Mouse (Mus musculus) kidney, postnatal 0 days (tissue): ENCODE measurements around the gene Kcnf1. TPM values are rescaled to one million over a fixed set of nuclear protein-coding genes. Genes with fewer than 3 reads are reported as not detected.

ENCODE experiments used
- ATAC-seq: fragments of 200-750 bp; cut with Nextera tagmentation; replicated peaks from 2 replicates; pipeline ENCODE4 v1.8.0; 2017; ENCODE audit warnings: low read depth, moderate number of reproducible peaks, moderate TSS enrichment, moderate library complexity; ENCODE audit not compliant: low FRiP score
- DNase-seq: peaks from one replicate; pipeline ENCODE4 v3.0.0-alpha.2; 2016; ENCODE audit warnings: low spot score
- H3K27ac ChIP-seq: fragments of 300-500 bp; sonication (generic); 2 replicates; pipeline ENCODE4 v1.5.1; 2014; ENCODE audit warnings: mild to moderate bottlenecking
- H3K27me3 ChIP-seq: fragments of 300-500 bp; sonication (generic); 2 replicates; pipeline ENCODE4 v1.6.1; 2014; ENCODE audit warnings: low read length, mixed read lengths; ENCODE audit not compliant: insufficient read depth
- H3K36me3 ChIP-seq: fragments of 300-500 bp; sonication (generic); 2 replicates; pipeline ENCODE4 v1.6.1; 2014; ENCODE audit warnings: low read length, mixed read lengths; ENCODE audit not compliant: insufficient read depth
- H3K4me1 ChIP-seq: fragments of 300-500 bp; sonication (generic); replicated peaks from 2 replicates; pipeline ENCODE4 v1.6.1; 2014; ENCODE audit warnings: antibody characterized with exemption, low read length, mixed read lengths; ENCODE audit not compliant: insufficient read depth
- H3K4me2 ChIP-seq: fragments of 300-500 bp; sonication (generic); 2 replicates; pipeline ENCODE4 v1.6.1; 2014; ENCODE audit warnings: mild to moderate bottlenecking, low read length, moderate library complexity, mixed read lengths
- H3K4me3 ChIP-seq: fragments of 300-500 bp; sonication (generic); replicated peaks from 2 replicates; pipeline ENCODE4 v1.5.1; 2014; ENCODE audit warnings: low read depth, low read length
- H3K9ac ChIP-seq: fragments of 300-500 bp; sonication (generic); 2 replicates; pipeline ENCODE4 v1.6.1; 2014; ENCODE audit warnings: low read depth, low read length
- H3K9me3 ChIP-seq: fragments of 300-500 bp; sonication (generic); replicated peaks from 2 replicates; pipeline ENCODE4 v1.6.1; 2016; ENCODE audit warnings: low read length, inconsistent platforms, mixed read lengths
- CTCF ChIP-seq: IDR thresholded peaks from 2 replicates; pipeline ENCODE4 v1.5.1; 2016; ENCODE audit warnings: antibody characterized with exemption, low read depth, mild to moderate bottlenecking, moderate library complexity
- WGBS: fragments of 180-500 bp; shearing (Covaris S2); extraction: QIAGEN DNeasy Blood & Tissue Kit; methylation state at CpG from one replicate; pipeline ENCODE4 v1.1.7; 2014; 5-methylcytosine and 5-hydroxymethylcytosine counted together
- polyA plus RNA-seq: library from polyadenylated mRNA; unstranded; fragments of >200 nt; fragmentation: Nextera tagmentation; extraction: Ambion mirVana; gene quantifications from 2 replicates; pipeline ENCODE4 v1.2.1, GENCODE M21; 2015

The Kcnf1 gene
- polyA plus RNA-seq, 1 experiment from 2014 or later, result 0.95 TPM

GRCm38 (mm10) chr12:17215751-17216150 lies 39.1 kb upstream of the Kcnf1 start:
- ATAC-seq, result no peak

GRCm38 (mm10) chr12:17202492-17203322 lies 26.0 kb upstream of the Kcnf1 start:
- no peak overlapping the region for H3K27ac ChIP-seq
- no peaks in the 10 kb centered on the region for H3K4me1 ChIP-seq
- H3K4me3 ChIP-seq, result no peak overlapping the region
- no peaks in the 10 kb centered on the region for H3K36me3 ChIP-seq
- H3K9ac ChIP-seq, result no peak overlapping the region
- DNase-seq (no peak), ATAC-seq (no peak)
- no peak overlapping the region for H3K4me2 ChIP-seq
- H3K9me3 ChIP-seq, result no peaks in the 10 kb centered on the region
- 50% methylated on average over 13 of the region's 13 CpGs for WGBS
- H3K27me3 ChIP-seq, result no peaks in the 10 kb centered on the region
- peak; percentile 19; the same call in 1 of the 2 replicates for TF ChIP-seq CTCF

More at GRCm38 (mm10) chr12:17215751-17216150, 39.1 kb upstream of the Kcnf1 start:
- Histone ChIP-seq H3K4me3 (no peak overlapping the region), H3K9ac (no peak overlapping the region), H3K9me3 (no peaks in the 10 kb centered on the region), H3K27me3 (no peaks in the 10 kb centered on the region), H3K36me3 (no peaks in the 10 kb centered on the region), H3K4me2 (no peak overlapping the region), H3K4me1 (no peaks in the 10 kb centered on the region), H3K27ac (no peak overlapping the region)
- 90% methylated on average over 7 of the region's 7 CpGs for WGBS
- no peak for TF ChIP-seq CTCF
- no peak for DNase-seq

- H3K9me3 ChIP-seq, result no peaks in the 10 kb centered on the region
- 91% methylated on average over 5 of the region's 5 CpGs for WGBS
Measured at GRCm38 (mm10) chr12:17198621-17199020, 21.9 kb upstream of the Kcnf1 start.

GRCm38 (mm10) chr12:17194140-17194539 lies 17.5 kb upstream of the Kcnf1 start:
- no peak for TF ChIP-seq CTCF
- DNase-seq (no peak), ATAC-seq (no peak)
- Histone ChIP-seq H3K36me3 (no peaks in the 10 kb centered on the region), H3K9ac (no peak overlapping the region), H3K4me2 (no peak overlapping the region), H3K4me1 (no peaks in the 10 kb centered on the region), H3K4me3 (no peak overlapping the region), H3K27ac (no peak overlapping the region), H3K27me3 (no peaks in the 10 kb centered on the region), H3K9me3 (no peaks in the 10 kb centered on the region)
- 94% methylated on average over 6 of the region's 6 CpGs for WGBS

More at GRCm38 (mm10) chr12:17198621-17199020, 21.9 kb upstream of the Kcnf1 start:
- Histone ChIP-seq H3K4me2 (no peak overlapping the region), H3K9ac (no peak overlapping the region), H3K36me3 (no peaks in the 10 kb centered on the region), H3K4me3 (no peak overlapping the region), H3K4me1 (no peaks in the 10 kb centered on the region), H3K27ac (no peak overlapping the region), H3K27me3 (no peaks in the 10 kb centered on the region)
- TF ChIP-seq CTCF, result no peak
- ATAC-seq, result no peak
- no peak for DNase-seq

GRCm38 (mm10) chr12:17193311-17193710 lies 16.6 kb upstream of the Kcnf1 start:
- no peaks in the 10 kb centered on the region for H3K27me3 ChIP-seq
- DNase-seq, result no peak
- no peak overlapping the region for H3K4me2 ChIP-seq
- H3K36me3 ChIP-seq, result no peaks in the 10 kb centered on the region
- H3K27ac ChIP-seq, result no peak overlapping the region
- no peak for TF ChIP-seq CTCF
- H3K4me1 ChIP-seq, result no peaks in the 10 kb centered on the region
- no peak overlapping the region for H3K4me3 ChIP-seq
- 86% methylated on average over 1 of the region's 1 CpGs for WGBS
- no peak for ATAC-seq
- H3K9ac ChIP-seq, result no peak overlapping the region
- H3K9me3 ChIP-seq, result no peaks in the 10 kb centered on the region

GRCm38 (mm10) chr12:17192887-17193286 lies 16.2 kb upstream of the Kcnf1 start:
- H3K9me3 ChIP-seq, result no peaks in the 10 kb centered on the region
- no peak overlapping the region for H3K4me2 ChIP-seq
- TF ChIP-seq CTCF, result no peak
- no peaks in the 10 kb centered on the region for H3K36me3 ChIP-seq
- H3K4me3 ChIP-seq, result no peak overlapping the region
- no peaks in the 10 kb centered on the region for H3K27me3 ChIP-seq
- WGBS, result 86% methylated on average over 2 of the region's 2 CpGs
- H3K4me1 ChIP-seq, result no peaks in the 10 kb centered on the region
- H3K9ac ChIP-seq, result no peak overlapping the region
- H3K27ac ChIP-seq, result no peak overlapping the region
- no peak for ATAC-seq
- no peak for DNase-seq
